Mouse (Mus musculus) bone marrow, adult 2 months (tissue): ENCODE results near the gene D10Wsu102e.

ENCODE experiments used
- CTCF ChIP-seq: fragments of 200-500 bp; IDR thresholded peaks from 2 replicates; pipeline ENCODE4 v1.5.1; 2011; ENCODE audit warnings: low read length, control low read depth; ENCODE audit not compliant: control insufficient read depth, insufficient read depth
- POLR2A ChIP-seq: fragments of 200-500 bp; IDR thresholded peaks from 2 replicates; pipeline ENCODE4 v1.6.1; 2011; ENCODE audit warnings: low read depth, mild to moderate bottlenecking, control low read depth, low read length, borderline replicate concordance; ENCODE audit not compliant: control insufficient read depth

- TF ChIP-seq POLR2A (no peak), CTCF (no peak)
Observed at GRCm38 (mm10) chr10:83310356-83310755, 49.7 kb upstream of the D10Wsu102e start.
